Mouse (Mus musculus): ENCODE data around the gene Enthd1.

The Enthd1 gene

DNA sequence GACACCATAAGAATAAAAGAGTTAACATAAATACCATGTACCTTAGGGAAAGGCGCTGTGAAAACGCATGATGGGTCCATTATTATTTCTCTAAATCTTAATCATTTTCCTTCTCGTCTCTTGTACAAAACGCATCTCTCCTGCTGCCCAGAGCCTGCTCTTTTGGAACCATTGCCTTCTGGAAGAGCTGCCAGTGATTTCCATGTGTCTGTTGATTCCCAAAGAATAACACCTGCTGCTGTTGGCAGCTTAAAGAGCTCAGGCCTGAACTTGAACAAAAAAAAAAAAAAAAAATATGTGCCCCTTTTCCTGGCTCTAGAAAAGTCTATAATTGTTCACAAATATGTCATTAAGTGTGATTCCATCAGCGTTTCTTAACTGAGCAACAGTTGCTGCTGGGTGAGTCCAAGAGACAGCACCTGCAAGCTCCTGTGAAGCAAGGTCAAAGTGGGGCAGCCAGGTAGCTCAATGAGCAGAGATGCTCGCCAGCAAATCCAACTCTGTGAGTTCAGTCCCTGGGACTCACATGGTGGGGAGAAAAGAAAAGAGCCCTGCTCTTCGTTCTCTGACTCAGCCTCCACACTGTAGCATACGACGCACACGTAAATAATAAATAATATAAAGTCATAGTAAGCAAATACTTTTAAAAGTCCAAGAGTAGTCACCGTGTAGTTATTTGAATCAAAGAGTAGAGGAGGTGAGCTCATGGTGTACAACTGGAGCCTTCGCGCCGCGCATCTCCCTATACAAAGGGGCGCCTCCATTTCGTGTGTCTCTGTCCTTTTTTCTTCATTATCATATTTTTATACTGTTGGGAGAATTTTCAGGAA is 9.5 kb upstream of the Enthd1 start:
- no peak for DNase-seq (ENCODE audit: low spot score in 2 of 2)

- no peak for DNase-seq (ENCODE audit: low spot score in 2 of 2)
Measured at GRCm38 (mm10) chr15:80572811-80573520, 8.0 kb upstream of the Enthd1 start.

- no peak for DNase-seq (ENCODE audit: low spot score in 2 of 2)
Measured at GRCm38 (mm10) chr15:80572291-80572690, 7.3 kb upstream of the Enthd1 start, which contains the start of gene Grap2. Gene Grap2 (plus strand): TSS chr15:80572594.

- no peak for DNase-seq (ENCODE audit: low spot score in 2 of 2)
Measured at GRCm38 (mm10) chr15:80571611-80572010, 6.7 kb upstream of the Enthd1 start.

DNA sequence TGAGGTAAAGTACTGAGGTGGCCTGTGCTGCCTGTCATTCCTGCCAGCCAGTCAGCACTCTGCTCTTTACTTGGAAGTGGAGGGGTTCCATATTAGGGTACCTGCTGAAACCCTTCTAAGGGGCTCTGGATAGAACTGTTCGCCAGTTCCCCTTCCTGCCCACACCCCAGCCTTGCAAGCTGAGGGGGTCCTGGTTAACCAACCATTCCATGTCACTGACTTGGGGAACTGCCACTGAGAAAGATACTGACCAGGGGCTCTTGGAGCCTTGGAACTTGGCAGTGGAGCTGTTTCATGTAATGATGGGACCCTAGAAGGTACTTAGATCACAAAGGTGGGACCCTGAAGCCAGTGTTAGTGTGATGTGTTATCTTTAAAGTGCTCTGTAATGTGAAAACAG is 5.3 kb upstream of the Enthd1 start:
- no peak for DNase-seq (ENCODE audit: low spot score in 2 of 2)

- DNase-seq (ENCODE audit: low spot score in 2 of 2), result no peak
Measured at GRCm38 (mm10) chr15:80569205-80569604, 4.2 kb upstream of the Enthd1 start.

- no peak for DNase-seq (ENCODE audit: low spot score in 2 of 2)
Measured at GRCm38 (mm10) chr15:80567731-80568130, 2.8 kb upstream of the Enthd1 start.

GRCm38 (mm10) chr15:80567139-80567538 is 2.2 kb upstream of the Enthd1 start:
- DNase-seq (ENCODE audit: low spot score in 2 of 2), result no peak

DNA sequence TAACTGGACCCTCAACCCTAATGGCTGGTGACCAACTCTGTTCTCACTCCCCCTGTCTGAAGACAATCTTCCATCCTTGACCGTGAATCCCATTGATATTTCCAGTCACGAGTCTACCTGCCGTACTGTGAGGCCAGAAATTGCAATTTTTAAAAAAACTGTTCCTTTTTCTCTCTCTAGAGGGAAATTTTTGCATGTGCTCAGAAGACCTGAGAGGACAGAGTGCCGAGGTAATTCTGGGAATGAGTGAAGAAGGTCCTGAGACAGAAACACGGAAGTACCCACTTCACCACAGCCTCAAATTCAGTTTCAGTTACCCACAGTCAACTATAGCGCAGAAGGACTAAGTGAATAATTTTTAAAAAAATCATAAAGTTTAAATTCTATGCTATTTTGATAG is 1.7 kb upstream of the Enthd1 start:
- DNase-seq (ENCODE audit: low spot score in 2 of 2), result no peak

- no peak for DNase-seq (ENCODE audit: low spot score in 2 of 2)
Measured at GRCm38 (mm10) chr15:80563634-80564208, 1.2 kb downstream of the Enthd1 start.

- DNase-seq (ENCODE audit: low spot score in 2 of 2), result no peak
Measured at GRCm38 (mm10) chr15:80562446-80562845, 2.5 kb downstream of the Enthd1 start.

GRCm38 (mm10) chr15:80560646-80561580 is 4.0 kb downstream of the Enthd1 start:
- peak in 1 of 2 experiments; percentile 23 for DNase-seq (ENCODE audit: low spot score in 2 of 2)

- DNase-seq (ENCODE audit: low spot score in 2 of 2), result no peak
Measured at GRCm38 (mm10) chr15:80559978-80560377, 5.0 kb downstream of the Enthd1 start.

GRCm38 (mm10) chr15:80559534-80559933 is 5.4 kb downstream of the Enthd1 start:
- DNase-seq (ENCODE audit: low spot score in 2 of 2), result no peak

GRCm38 (mm10) chr15:80557745-80558144 is 7.2 kb downstream of the Enthd1 start:
- DNase-seq (ENCODE audit: low spot score in 2 of 2), result no peak

DNA sequence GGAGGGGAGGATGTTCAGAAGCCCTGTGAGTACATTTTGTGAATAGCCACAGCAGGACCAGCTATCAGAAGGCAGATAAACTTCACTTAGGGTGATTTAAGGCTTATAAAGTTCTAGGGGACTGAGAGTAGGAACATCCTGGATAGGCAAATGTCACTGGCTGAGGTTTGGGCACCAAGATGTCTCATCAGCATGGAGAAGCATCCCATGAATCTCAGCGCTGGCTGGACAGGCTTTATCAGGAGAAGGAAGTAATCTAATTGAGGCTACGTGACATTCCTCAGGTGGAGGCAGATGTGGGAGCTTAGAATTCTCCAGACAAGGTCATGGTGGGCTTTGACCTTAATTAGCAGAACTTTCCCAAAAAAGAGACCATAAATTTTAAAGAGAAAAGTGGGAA is 8.9 kb downstream of the Enthd1 start:
- no peak for DNase-seq (ENCODE audit: low spot score in 2 of 2)

DNA sequence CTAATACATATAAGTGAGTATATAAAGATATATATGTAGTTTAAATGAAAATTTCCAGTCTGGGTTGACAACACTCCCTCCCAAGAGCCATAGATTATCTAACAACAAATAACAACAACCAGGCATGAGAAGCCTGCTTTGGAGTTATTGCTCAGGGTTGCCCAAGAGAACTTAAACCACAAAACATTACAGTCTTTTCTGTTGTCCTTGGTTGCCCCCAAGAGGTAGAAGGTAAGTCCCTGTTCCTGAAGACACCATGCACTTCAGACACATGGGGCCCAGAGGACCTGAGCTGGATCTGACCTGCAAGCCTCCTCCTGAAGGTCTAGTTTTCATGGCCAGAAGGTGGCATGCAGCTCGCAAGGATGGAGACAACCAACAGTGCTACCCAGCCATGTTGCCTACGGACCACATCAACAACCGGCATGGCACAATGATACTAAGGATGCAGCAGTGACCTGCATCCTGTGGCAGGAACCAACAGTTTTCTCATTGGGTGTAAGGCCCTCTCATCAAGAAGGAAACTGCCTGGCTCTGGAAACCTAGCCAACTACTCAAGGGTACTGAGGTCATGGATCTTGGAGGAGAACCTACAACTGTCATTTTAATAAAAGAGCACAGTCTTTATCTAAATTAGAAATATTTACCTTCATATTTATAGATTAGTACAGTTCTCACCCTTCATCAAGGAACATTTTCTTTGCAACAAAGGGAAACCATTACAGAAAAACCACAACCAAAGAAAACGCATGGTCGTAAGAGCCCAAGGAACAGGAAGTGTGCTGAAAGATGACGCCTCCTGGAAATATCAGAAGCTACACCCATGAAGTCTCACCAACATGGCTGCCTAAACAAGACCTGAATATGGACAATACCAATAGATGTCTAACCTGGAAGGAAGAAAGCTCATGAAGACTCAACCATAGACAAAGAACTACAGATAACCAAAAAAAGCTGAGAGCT is 9.8 kb downstream of the Enthd1 start:
- DNase-seq (ENCODE audit: low spot score in 2 of 2), result no peak

- DNase-seq (ENCODE audit: low spot score in 2 of 2), result no peak
Measured at GRCm38 (mm10) chr15:80545430-80545829, 19.5 kb downstream of the Enthd1 start.

DNA sequence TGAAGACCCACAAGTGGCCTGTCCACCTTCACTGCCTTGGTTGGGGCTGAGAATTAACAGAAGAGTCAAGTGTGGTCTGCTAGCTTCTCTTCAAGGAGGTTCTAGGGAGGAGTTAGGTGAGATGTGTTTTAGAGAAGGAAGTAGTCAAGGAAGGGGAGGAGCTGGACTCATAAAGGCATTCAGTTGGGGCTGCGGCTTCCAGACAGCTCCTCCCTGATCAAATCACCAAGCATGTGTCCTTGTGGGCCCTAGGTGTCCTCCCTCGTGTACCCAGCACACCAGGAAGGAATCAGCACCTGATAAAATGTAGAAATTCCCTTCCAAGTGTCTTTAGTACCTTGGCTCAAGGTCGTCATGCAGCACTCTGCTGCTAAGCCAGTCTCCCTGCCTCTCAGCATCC is 20.8 kb downstream of the Enthd1 start:
- no peak for DNase-seq (ENCODE audit: low spot score in 2 of 2)

GRCm38 (mm10) chr15:80538671-80539340 is 26.1 kb downstream of the Enthd1 start:
- DNase-seq (ENCODE audit: low spot score in 2 of 2), result no peak

Data from urinary bladder, adult 18-20 months (tissue).